Mouse (Mus musculus): ENCODE results near the gene Bnipl. TPM values are rescaled to one million over a fixed set of nuclear protein-coding genes. Genes with fewer than 3 reads are reported as not detected.

The Bnipl gene
- polyA plus RNA-seq (2012; ENCODE audit: low replicate concordance), result not detected in 2 replicates

DNA sequence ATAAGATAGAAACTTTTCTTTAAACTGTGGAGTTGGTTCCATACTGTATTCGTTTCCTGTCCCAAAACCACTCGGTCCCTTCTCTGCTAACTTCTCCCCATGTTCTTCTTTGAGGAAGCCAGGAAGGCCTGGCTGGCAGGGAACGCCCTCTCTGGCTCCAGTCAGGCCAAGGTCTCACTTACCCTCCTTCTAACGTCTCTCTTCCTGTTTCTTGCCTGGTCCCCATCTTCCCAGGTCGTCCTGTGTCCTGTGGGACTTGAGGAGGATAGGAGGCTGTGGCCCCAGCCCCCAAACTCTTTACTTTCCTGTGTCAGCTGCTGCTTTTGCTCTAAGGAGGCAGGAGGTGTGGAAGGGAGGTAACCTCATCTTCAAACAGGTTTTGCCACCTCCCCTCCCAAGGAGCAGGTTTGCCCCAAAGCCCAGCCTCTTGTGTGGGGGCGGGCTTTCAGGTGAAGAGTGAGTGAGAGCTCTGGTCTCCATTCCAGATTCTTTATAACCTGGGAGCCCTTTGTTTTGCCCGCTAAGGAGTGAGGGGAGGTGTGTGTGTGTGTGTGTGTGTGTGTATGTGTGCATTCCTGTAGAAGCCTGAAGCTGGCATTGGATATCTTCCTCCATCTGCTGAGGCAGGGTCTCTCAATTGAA lies at the start of gene Bnipl:
TSS of gene Bnipl (minus strand) at position 411 of the 642 bp plus-strand sequence.

DNA sequence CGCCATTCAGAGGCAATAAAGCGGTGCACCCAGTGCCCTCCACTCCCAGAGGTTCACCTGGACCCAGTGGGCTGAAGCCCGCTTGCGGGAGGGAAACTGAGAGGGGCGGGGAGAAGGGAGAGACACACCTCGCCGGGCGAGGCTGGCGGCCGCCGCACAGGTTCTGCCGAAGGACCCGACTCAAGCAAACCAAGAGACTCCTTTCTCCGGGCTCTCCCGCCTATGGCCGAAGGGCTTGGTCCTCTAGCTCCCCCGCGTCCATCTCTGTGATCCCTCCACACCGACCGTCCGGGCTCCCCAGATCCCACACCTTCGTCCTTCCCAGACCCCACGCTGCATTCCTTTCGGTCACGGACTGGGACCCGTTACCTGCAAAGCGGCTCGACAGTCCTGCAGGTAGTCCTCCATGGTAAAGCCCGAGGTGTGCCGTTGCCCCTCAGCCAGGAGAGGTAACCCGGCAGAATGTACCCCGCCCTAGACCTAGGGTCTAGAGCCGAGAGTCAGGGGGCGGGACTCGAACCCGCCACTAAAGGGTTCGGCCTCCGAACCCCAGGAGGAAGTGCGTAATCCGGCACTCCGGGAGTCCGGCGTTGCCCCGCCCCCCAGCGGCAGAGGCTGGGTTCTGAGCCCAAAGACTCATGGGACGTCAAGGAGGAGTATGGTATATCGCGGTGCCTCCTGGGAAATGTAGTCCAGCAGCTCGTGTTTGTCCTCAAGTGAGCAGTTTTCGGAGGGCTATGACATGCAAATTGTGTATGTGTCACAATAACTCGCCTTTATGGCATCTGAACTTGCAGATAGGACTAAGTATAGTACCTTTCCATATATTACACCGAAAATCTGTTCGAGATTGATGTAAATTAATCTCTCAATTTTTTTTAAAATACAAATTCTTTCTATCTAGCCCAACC lies 30.5 kb upstream of the Bnipl start, which contains the start of the genes Mindy1 and Prune1:
TSS of gene Mindy1 (plus strand) at position 130 of the 911 bp plus-strand sequence.
TSS of gene Prune1 (minus strand) at position 861 of the 911 bp plus-strand sequence.

DNA sequence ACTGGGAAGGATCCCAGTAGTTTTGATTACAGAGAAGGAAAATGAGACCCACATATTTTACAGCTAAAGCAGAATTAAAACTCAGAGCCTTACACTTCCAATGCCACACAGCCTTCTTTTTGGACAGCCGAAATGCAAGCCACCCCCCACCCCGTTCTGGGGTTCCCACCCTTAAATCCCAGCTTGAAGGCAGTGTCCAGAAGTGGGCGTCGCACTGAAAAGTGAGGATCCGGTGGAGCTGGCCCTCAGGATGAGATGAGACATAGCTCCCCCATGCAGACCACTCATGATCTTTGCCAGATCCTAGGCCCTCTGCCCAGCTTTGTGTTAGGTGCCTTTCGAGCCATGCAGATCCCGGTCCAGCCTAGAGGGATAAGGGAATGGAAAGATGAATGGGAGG lies 9.5 kb downstream of the Bnipl start, which contains the start of gene Gm128:
TSS of gene Gm128 (minus strand) at position 101 of the 400 bp plus-strand sequence.

DNA sequence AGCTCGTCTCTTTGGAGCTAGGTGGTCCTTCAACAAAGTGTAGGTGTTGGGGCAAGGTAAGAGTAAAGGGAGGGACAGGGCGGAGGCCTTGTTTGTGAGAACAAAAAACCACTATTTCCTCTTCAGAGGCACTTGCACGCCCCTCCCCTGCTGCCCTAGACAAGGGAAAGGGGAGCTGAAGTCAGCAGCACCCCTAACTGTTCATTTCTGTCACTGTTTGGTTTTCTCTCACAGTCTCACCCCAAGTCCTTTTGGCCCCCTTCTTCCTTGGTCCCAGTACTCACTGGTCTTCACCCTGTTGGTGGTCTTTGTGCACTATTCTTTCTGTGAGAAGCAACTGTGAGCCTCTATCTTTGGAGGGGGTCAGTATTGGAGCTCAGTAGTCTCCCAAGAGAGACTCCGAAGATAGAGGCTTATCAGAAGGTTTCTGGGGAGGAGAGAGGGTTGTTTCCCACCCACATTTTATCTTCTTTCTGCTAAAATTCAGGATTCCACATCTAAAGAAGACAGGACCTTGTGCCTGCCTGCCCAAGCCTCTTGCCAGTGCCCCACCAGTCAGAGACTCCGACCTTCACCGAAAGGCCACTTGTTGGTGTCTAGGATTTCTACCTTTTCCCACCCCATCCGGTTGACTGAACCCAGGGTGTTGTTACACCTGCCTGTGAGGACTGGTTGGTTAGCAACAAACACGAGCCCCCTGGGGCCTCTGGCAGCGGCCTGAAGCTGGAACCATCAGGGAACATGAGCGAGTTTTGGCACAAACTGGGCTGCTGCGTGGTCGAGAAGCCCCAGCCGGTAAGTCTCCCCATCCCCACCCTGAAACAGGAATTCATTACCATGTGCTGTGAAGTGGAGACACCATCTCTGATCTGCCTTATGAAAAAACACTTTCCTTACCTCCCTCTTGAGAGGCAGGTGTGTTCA lies 19.4 kb downstream of the Bnipl start, which contains the start of gene Mllt11:
TSS of gene Mllt11 (minus strand) at position 874 of the 924 bp plus-strand sequence.

DNA sequence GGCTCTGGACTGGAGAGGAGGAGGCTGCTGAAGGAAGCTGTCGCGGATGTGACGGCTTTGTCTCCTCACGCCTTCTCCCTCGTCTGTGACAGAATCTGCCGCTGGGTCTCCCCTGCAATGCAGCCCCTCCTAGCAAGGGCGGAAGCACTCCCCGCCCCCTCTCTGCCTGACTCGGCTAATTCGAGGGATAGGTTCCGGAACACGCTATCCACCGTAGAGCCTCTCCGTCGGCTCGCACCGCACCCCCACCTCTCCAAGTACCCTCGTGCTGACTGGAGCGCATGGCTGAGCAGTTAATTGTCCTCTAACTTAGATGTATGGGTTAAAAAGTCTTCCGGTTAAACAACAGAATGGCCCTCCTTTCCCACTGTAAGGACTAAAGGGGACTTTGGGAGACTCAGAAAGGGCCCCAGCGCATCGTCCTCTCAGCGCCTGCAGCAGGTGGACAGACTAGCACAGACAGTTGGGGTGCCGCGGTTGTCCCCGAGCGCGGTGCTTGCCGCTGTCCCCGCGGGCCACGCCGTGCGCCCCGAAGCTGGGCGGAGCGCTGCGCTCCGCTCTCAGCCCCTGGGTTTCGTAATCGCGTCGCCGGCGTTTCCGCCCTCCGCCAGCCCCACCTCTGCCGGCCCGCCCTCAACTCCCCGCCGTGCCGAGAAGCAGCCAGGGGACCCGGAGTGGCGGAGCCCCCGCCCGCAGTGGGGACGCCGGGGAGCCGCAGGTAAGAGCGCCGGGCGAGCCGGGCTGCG lies 22.7 kb downstream of the Bnipl start, which contains the start of gene Cdc42se1:
TSS of gene Cdc42se1 (plus strand) at position 585 of the 746 bp plus-strand sequence.

GRCm38 (mm10) chr3:95217255-95218134 lies 33.5 kb downstream of the Bnipl start, which contains the start of gene Gabpb2:
Gabpb2 (minus strand) TSS chr3:95217916.

Other genes with a start within 250 kb of the Bnipl start
- 32.8 and 36.3 TPM in 2 replicates for gene Zfp687, start 235.7 kb downstream of the Bnipl start, polyA plus RNA-seq (2012; ENCODE audit: low replicate concordance)
- 47.7 and 87.6 TPM in 2 replicates for gene Psmd4, start 208.6 kb downstream of the Bnipl start, polyA plus RNA-seq (2012; ENCODE audit: low replicate concordance)
- gene Pip5k1a, start 144.3 kb downstream of the Bnipl start, polyA plus RNA-seq (2012; ENCODE audit: low replicate concordance), result 14.2 and 15.7 TPM in 2 replicates
- gene Vps72, start 140.2 kb downstream of the Bnipl start, polyA plus RNA-seq (2012; ENCODE audit: low replicate concordance), result 140 and 262 TPM in 2 replicates
- gene Tmod4, start 126.7 kb downstream of the Bnipl start, polyA plus RNA-seq (2012; ENCODE audit: low replicate concordance), result 0.58 and 0.82 TPM in 2 replicates
- gene Scnm1, start 117.2 kb downstream of the Bnipl start, polyA plus RNA-seq (2012; ENCODE audit: low replicate concordance), result 6.6 and 11.8 TPM in 2 replicates
- 3.3 and 6.5 TPM in 2 replicates for gene Lysmd1, start 117.1 kb downstream of the Bnipl start, polyA plus RNA-seq (2012; ENCODE audit: low replicate concordance)
- gene Tnfaip8l2, start 108.8 kb downstream of the Bnipl start, polyA plus RNA-seq (2012; ENCODE audit: low replicate concordance), result 29.6 and 79.9 TPM in 2 replicates
- gene Sema6c, start 90.7 kb downstream of the Bnipl start, polyA plus RNA-seq (2012; ENCODE audit: low replicate concordance), result 1.1 and 3.6 TPM in 2 replicates
- 3.9 and 10.3 TPM in 2 replicates for gene Gabpb2, start 33.3 kb downstream of the Bnipl start, polyA plus RNA-seq (2012; ENCODE audit: low replicate concordance)
- gene Cdc42se1, start 22.5 kb downstream of the Bnipl start, polyA plus RNA-seq (2012; ENCODE audit: low replicate concordance), result 386 and 443 TPM in 2 replicates
- 6.9 and 11.0 TPM in 2 replicates for gene Mllt11, start 19.0 kb downstream of the Bnipl start, polyA plus RNA-seq (2012; ENCODE audit: low replicate concordance)
- 0.49 TPM in 1 of 2 replicates, not detected in the other for gene Gm128, start 9.6 kb downstream of the Bnipl start, polyA plus RNA-seq (2012; ENCODE audit: low replicate concordance)
- gene Mindy1, start 30.2 kb upstream of the Bnipl start, polyA plus RNA-seq (2012; ENCODE audit: low replicate concordance), result 71.0 and 165 TPM in 2 replicates
- gene Prune1, start 30.9 kb upstream of the Bnipl start, polyA plus RNA-seq (2012; ENCODE audit: low replicate concordance), result 1.8 and 3.6 TPM in 2 replicates
- gene Anxa9, start 56.0 kb upstream of the Bnipl start, polyA plus RNA-seq (2012; ENCODE audit: low replicate concordance), result 0.63 and 0.64 TPM in 2 replicates
- 194 and 233 TPM in 2 replicates for gene Cers2, start 63.6 kb upstream of the Bnipl start, polyA plus RNA-seq (2012; ENCODE audit: low replicate concordance)
- gene Setdb1, start 106.0 kb upstream of the Bnipl start, polyA plus RNA-seq (2012; ENCODE audit: low replicate concordance), result 10.9 and 12.9 TPM in 2 replicates
- gene 4930558C23Rik, start 151.6 kb upstream of the Bnipl start, polyA plus RNA-seq (2012; ENCODE audit: low replicate concordance), result not detected in 2 replicates
- gene Arnt, start 183.2 kb upstream of the Bnipl start, polyA plus RNA-seq (2012; ENCODE audit: low replicate concordance), result 32.9 and 52.8 TPM in 2 replicates
- gene Ctsk, start 248.1 kb upstream of the Bnipl start, polyA plus RNA-seq (2012; ENCODE audit: low replicate concordance), result 0.08 TPM in 1 of 2 replicates, not detected in the other

Measured in hematopoietic multipotent progenitor cell, adult 10-12 weeks (in vitro differentiated cells).